Mouse (Mus musculus) lung, embryonic 14.5 days (tissue): ENCODE data around the gene Tsc2. TPM values are rescaled to one million over a fixed set of nuclear protein-coding genes. Genes with fewer than 3 reads are reported as not detected.
"Not testable (repeated sequence)": the region's sequence is repeated elsewhere in the genome, so short reads cannot be mapped to it uniquely, and the experiment has no call there.

Source experiments
- ATAC-seq: fragments of 200-750 bp; cut with Nextera tagmentation; 2 replicates; pipeline ENCODE4 v1.8.0; 2017; ENCODE audit warnings: mild to moderate bottlenecking, moderate TSS enrichment, moderate library complexity; ENCODE audit not compliant: insufficient read depth
- DNase-seq: peaks from one replicate; pipeline ENCODE4 v3.0.0-alpha.2; 2015
- H3K27ac ChIP-seq: fragments of 300-500 bp; sonication (generic); 2 replicates; pipeline ENCODE4 v1.5.1; 2014; ENCODE audit warnings: low read depth, mild to moderate bottlenecking, moderate library complexity
- H3K27me3 ChIP-seq: fragments of 300-500 bp; sonication (generic); 2 replicates; pipeline ENCODE4 v1.6.1; 2014; ENCODE audit warnings: low read length, control low read depth; ENCODE audit not compliant: insufficient read depth
- H3K36me3 ChIP-seq: fragments of 300-500 bp; sonication (generic); 2 replicates; pipeline ENCODE4 v1.6.1; 2014; ENCODE audit warnings: control low read depth; ENCODE audit not compliant: insufficient read depth
- H3K4me1 ChIP-seq: fragments of 300-500 bp; sonication (generic); 2 replicates; pipeline ENCODE4 v1.6.1; 2014; ENCODE audit warnings: antibody characterized with exemption, control low read depth; ENCODE audit not compliant: insufficient read depth
- H3K4me2 ChIP-seq: fragments of 300-500 bp; sonication (generic); 2 replicates; pipeline ENCODE4 v1.6.1; 2014; ENCODE audit warnings: mild to moderate bottlenecking
- H3K4me3 ChIP-seq: fragments of 300-500 bp; sonication (generic); 2 replicates; pipeline ENCODE4 v1.5.1; 2014; ENCODE audit warnings: low read depth, low read length
- H3K9ac ChIP-seq: fragments of 300-500 bp; sonication (generic); 2 replicates; pipeline ENCODE4 v1.6.1; 2014
- H3K9me3 ChIP-seq: fragments of 300-500 bp; sonication (generic); 2 replicates; pipeline ENCODE4 v1.6.1; 2016; ENCODE audit warnings: low read depth, low read length, control low read depth
- CTCF ChIP-seq: IDR thresholded peaks from 2 replicates; pipeline ENCODE4 v1.5.1; 2016; ENCODE audit warnings: antibody characterized with exemption, low read depth
- WGBS: fragments of 180-500 bp; shearing (Covaris S2); extraction: QIAGEN DNeasy Blood & Tissue Kit; methylation state at CpG from one replicate; pipeline ENCODE4 v1.1.7; 2014; 5-methylcytosine and 5-hydroxymethylcytosine counted together
- polyA plus RNA-seq: library from polyadenylated mRNA; unstranded; fragments of >200 nt; fragmentation: Nextera tagmentation; extraction: Ambion mirVana; gene quantifications from 2 replicates; pipeline ENCODE4 v1.2.1, GENCODE M21; 2014

Tsc2 gene
- polyA plus RNA-seq, 1 experiment from 2014 or later, result 66.5 TPM

DNA sequence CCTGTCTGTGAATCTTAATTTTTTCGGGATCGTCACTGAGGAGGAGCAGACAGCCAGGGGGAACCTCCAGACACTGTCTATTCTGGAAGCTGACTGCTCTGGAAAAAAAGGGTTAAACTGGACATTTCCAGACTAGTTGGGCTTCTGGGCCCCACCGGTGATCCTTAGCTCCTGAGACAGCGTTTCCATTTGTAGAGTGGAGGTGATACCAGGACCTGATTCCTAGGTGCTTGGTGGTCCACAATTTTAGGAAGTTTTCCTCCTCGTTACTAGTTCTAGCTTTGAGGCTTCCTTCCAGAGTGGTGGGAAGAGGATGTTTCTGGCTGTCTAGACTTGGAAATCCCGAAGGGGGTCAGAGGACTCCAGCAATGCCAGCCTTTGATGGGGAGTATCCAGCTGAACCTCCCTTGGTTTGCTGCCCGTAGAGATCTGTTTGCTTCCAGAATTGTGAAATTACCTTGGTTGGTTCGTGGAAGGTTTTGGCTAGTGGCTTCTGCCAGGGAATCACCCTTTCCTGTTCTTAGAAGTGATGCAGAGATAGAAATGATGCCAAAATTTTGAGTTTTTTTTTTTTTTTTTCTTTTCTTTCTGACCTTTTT is 37.9 kb upstream of the Tsc2 start:
- DNase-seq (no peak), ATAC-seq (no peak)
- no peak for TF ChIP-seq CTCF
- Histone ChIP-seq H3K36me3 (peaks cover 3% of the 10 kb centered on the region; the same call in 1 of the 2 replicates), H3K4me2 (peak overlapping the region; percentile 95), H3K4me1 (peaks cover 23% of the 10 kb centered on the region), H3K27me3 (no peaks in the 10 kb centered on the region), H3K27ac (peak overlapping the region; percentile 84), H3K9ac (peak overlapping the region; percentile 97), H3K4me3 (peak overlapping the region; percentile 100), H3K9me3 (no peaks in the 10 kb centered on the region)
- 6% methylated on average over 8 of the region's 8 CpGs for WGBS

- H3K9me3 ChIP-seq, result no peaks in the 10 kb centered on the region
- H3K36me3 ChIP-seq, result peaks cover 3% of the 10 kb centered on the region; the same call in 1 of the 2 replicates
- peak within 1 kb of the TSS; percentile 95 for H3K4me2 ChIP-seq
- H3K4me3 ChIP-seq, result peak within 1 kb of the TSS; percentile 100
- no peaks in the 10 kb centered on the region for H3K27me3 ChIP-seq
- H3K9ac ChIP-seq, result peak within 1 kb of the TSS; percentile 97
- WGBS, result under 1% methylated on average over 79 of the region's 80 CpGs
- peaks cover 23% of the 10 kb centered on the region for H3K4me1 ChIP-seq
- DNase-seq, result peak; percentile 98
- TF ChIP-seq CTCF, result peak; percentile 14; the same call in 1 of the 2 replicates
- peak within 1 kb of the TSS; percentile 84 for H3K27ac ChIP-seq
- peak; percentile 99 for ATAC-seq
Observed at GRCm38 (mm10) chr17:24669545-24670245, 37.3 kb upstream of the Tsc2 start, which contains the start of gene Zfp598. Gene Zfp598 (plus strand): TSS chr17:24669687.

GRCm38 (mm10) chr17:24669214-24669544 is 36.7 kb upstream of the Tsc2 start:
- peak overlapping the region; percentile 100 for H3K4me3 ChIP-seq
- H3K9ac ChIP-seq, result peak overlapping the region; percentile 97
- peaks cover 23% of the 10 kb centered on the region for H3K4me1 ChIP-seq
- H3K9me3 ChIP-seq, DNase-seq, H3K36me3 ChIP-seq, H3K27me3 ChIP-seq: not testable (repeated sequence)
- WGBS, result 7% methylated on average over 15 of the region's 15 CpGs
- peak; percentile 24 for ATAC-seq
- peak overlapping the region; percentile 95 for H3K4me2 ChIP-seq
- peak overlapping the region; percentile 84; the same call in 1 of the 2 replicates for H3K27ac ChIP-seq

DNA sequence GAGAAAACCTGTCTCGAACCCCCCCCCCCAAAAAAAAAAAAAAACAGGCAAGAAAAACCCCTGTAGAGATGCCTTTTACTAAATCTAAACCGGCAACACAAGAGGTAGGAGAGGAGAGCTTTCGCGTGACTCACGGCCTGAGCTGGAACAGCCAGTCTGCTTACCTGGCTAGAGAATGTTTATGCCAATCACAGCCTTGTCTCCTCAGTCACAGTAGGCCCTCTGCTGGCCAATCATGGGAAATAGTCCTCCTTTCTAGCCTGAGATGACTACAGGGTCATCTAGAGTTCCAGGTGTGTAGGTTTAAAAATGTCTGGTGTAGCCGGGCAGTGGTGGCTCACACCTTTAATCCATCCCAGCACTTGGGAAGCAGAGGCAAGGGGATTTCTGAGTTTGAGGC is 35.0 kb upstream of the Tsc2 start:
- TF ChIP-seq CTCF, result peak; percentile 79
- ATAC-seq (no peak), DNase-seq (peak; percentile 71)
- Histone ChIP-seq H3K36me3 (no peaks in the 10 kb centered on the region), H3K4me3 (no peak overlapping the region), H3K27ac (no peak overlapping the region), H3K9ac (no peak overlapping the region), H3K27me3 (no peaks in the 10 kb centered on the region), H3K4me2 (no peak overlapping the region), H3K9me3 (no peaks in the 10 kb centered on the region), H3K4me1 (peaks cover 22% of the 10 kb centered on the region)
- WGBS, result 21% methylated on average over 6 of the region's 6 CpGs

- not testable (repeated sequence) for H3K4me2 ChIP-seq, H3K4me3 ChIP-seq, H3K27me3 ChIP-seq, DNase-seq, H3K36me3 ChIP-seq, H3K9ac ChIP-seq, ATAC-seq, H3K9me3 ChIP-seq, H3K27ac ChIP-seq
- H3K4me1 ChIP-seq, result peaks cover 18% of the 10 kb centered on the region
- 66% methylated on average over 7 of the region's 7 CpGs for WGBS
Observed at GRCm38 (mm10) chr17:24667011-24667410, 34.6 kb upstream of the Tsc2 start.

DNA sequence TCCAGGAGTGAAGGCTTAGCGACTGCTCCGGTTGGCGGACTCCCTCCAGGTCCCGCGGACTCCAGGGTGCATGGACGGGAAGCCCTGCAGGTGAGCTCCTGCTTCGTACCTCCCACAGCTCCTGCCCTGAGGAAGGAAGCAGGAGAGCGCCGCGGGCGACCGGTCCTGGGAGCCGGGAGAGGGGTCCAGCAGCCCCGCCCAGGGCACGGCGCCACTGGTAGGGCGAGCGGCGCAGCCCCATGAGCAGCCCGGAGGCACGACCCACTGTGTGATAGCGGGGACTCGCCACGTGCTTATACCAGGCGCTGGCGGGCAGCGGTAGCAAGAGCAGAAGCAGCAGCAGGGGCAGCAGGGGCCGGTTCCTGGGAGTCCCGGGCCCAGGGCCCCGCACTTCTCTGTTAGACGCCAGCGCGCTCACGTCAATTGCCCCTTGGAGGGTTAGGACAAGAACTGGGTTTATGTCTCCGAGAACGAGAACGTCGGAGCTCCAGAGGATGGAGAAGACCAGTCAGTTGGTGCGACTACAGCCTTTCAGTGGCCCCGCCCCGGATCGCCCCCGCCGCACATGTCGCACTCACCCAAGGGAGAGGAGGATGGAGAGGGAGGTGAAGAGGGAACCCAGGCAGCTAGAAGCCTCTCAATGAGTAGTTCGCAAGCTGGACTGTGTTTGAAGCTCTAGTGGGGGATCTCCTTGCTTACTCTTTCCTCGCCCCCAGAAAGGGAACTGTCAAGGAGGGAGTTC is 25.8 kb upstream of the Tsc2 start, which contains the start of gene Npw:
Gene Npw, minus strand, starts transcription at position 441 of the 742 bp plus-strand sequence.
- peak; percentile 40 for DNase-seq
- ATAC-seq, result peak; percentile 22; the same call in 1 of the 2 replicates
- Histone ChIP-seq H3K36me3 (no peaks in the 10 kb centered on the region), H3K4me3 (peak within 1 kb of the TSS; percentile 42), H3K27me3 (peaks cover 42% of the 10 kb centered on the region), H3K4me1 (peaks cover 4% of the 10 kb centered on the region; the same call in 1 of the 2 replicates), H3K27ac (no peak within 1 kb of the TSS), H3K9ac (peak within 1 kb of the TSS; percentile 52), H3K9me3 (no peaks in the 10 kb centered on the region), H3K4me2 (peak within 1 kb of the TSS; percentile 82)
- 1% methylated on average over 47 of the region's 47 CpGs for WGBS
- TF ChIP-seq CTCF, result no peak

DNA sequence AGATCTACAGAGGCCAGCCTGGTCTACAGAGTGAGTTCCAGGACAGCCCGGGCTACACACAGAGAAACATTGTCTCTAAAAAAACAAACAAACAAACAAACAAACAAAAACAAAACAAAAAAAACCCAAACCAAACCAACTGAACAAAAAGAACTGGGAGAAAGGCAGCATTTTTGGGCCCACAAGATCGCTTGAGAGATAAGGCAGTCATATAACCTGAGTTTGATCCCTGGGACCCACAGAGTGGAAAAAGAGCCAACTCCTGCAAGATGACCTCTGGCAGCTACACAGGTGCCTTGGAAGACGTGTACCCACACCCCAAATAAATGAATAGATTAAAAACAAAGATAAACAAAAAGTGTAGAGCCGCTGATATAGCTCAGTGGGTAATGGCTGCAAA is 22.5 kb upstream of the Tsc2 start:
- Histone ChIP-seq H3K4me3 (no peak overlapping the region), H3K9me3 (no peaks in the 10 kb centered on the region), H3K4me2 (no peak overlapping the region), H3K27me3 (peaks cover 36% of the 10 kb centered on the region), H3K36me3 (no peaks in the 10 kb centered on the region), H3K4me1 (peaks cover 8% of the 10 kb centered on the region; the same call in 1 of the 2 replicates), H3K27ac (no peak overlapping the region), H3K9ac (no peak overlapping the region)
- WGBS, result 65% methylated on average over 4 of the region's 4 CpGs
- TF ChIP-seq CTCF, result no peak
- DNase-seq (no peak), ATAC-seq (no peak)
